Mouse (Mus musculus) heart, embryonic 15.5 days (tissue): ENCODE measurements at regions not wholly inside any gene's neighbourhood (a gene's known extent, or its start where the extent isn't known, plus 50 kb on each side); places are given as distances from the start of the nearest gene placed in this dataset.

Source experiments
- ATAC-seq: fragments of 200-750 bp; cut with Nextera tagmentation; replicated peaks from 2 replicates; pipeline ENCODE4 v1.8.0; 2017; ENCODE audit warnings: low read depth, moderate TSS enrichment; ENCODE audit not compliant: insufficient number of reproducible peaks, insufficient read depth, low FRiP score
- H3K27ac ChIP-seq: fragments of 300-500 bp; sonication (generic); 2 replicates; pipeline ENCODE4 v1.5.1; 2015; ENCODE audit warnings: mild to moderate bottlenecking, inconsistent platforms
- H3K27me3 ChIP-seq: fragments of 300-500 bp; sonication (generic); 2 replicates; pipeline ENCODE4 v1.6.1; 2015; ENCODE audit warnings: inconsistent platforms
- H3K36me3 ChIP-seq: fragments of 300-500 bp; sonication (generic); 2 replicates; pipeline ENCODE4 v1.6.1; 2015; ENCODE audit warnings: mild to moderate bottlenecking, inconsistent platforms
- H3K4me1 ChIP-seq: fragments of 300-500 bp; sonication (generic); replicated peaks from 2 replicates; pipeline ENCODE4 v1.6.1; 2015; ENCODE audit warnings: inconsistent platforms
- H3K4me2 ChIP-seq: fragments of 300-500 bp; sonication (generic); 2 replicates; pipeline ENCODE4 v1.6.1; 2015; ENCODE audit warnings: inconsistent platforms, mild to moderate bottlenecking, moderate library complexity
- H3K4me3 ChIP-seq: fragments of 300-500 bp; sonication (generic); 2 replicates; pipeline ENCODE4 v1.5.1; 2015; ENCODE audit warnings: mild to moderate bottlenecking, inconsistent platforms
- H3K9ac ChIP-seq: fragments of 300-500 bp; sonication (generic); 2 replicates; pipeline ENCODE4 v1.6.1; 2015; ENCODE audit warnings: mild to moderate bottlenecking, inconsistent platforms
- H3K9me3 ChIP-seq: fragments of 300-500 bp; sonication (generic); replicated peaks from 2 replicates; pipeline ENCODE4 v1.6.1; 2016; ENCODE audit warnings: inconsistent platforms
- WGBS: fragments of 180-500 bp; shearing (Covaris S2); methylation state at CpG from one replicate; pipeline ENCODE4 v1.1.7; 2015; ENCODE audit warnings: mixed read lengths; 5-methylcytosine and 5-hydroxymethylcytosine counted together

GRCm38 (mm10) chr9:85524733-85525132 lies 197.6 kb upstream of the Tent5a start:
- ATAC-seq: no peak
- Histone ChIP-seq H3K27me3 (no peaks in the 10 kb centered on the region), H3K4me2 (no peak overlapping the region), H3K36me3 (no peaks in the 10 kb centered on the region), H3K9me3 (no peaks in the 10 kb centered on the region), H3K4me1 (no peaks in the 10 kb centered on the region), H3K27ac (no peak overlapping the region), H3K4me3 (no peak overlapping the region), H3K9ac (no peak overlapping the region)

- ATAC-seq: no peak
- Histone ChIP-seq H3K27me3 (no peaks in the 10 kb centered on the region), H3K4me3 (no peak overlapping the region), H3K9me3 (no peaks in the 10 kb centered on the region), H3K36me3 (no peaks in the 10 kb centered on the region), H3K9ac (no peak overlapping the region), H3K4me1 (no peaks in the 10 kb centered on the region), H3K27ac (no peak overlapping the region), H3K4me2 (no peak overlapping the region)
- 53% methylated on average over 2 of the region's 2 CpGs for WGBS
Measured at GRCm38 (mm10) chr9:85521342-85521741, 194.2 kb upstream of the Tent5a start.

- Histone ChIP-seq H3K36me3 (no peaks in the 10 kb centered on the region), H3K4me1 (no peaks in the 10 kb centered on the region), H3K4me2 (no peak overlapping the region), H3K9me3 (no peaks in the 10 kb centered on the region), H3K27ac (no peak overlapping the region), H3K9ac (no peak overlapping the region), H3K27me3 (no peaks in the 10 kb centered on the region), H3K4me3 (no peak overlapping the region)
- WGBS: 81% methylated on average over 6 of the region's 6 CpGs
- no peak for ATAC-seq
Measured at GRCm38 (mm10) chr9:85520941-85521340, 193.8 kb upstream of the Tent5a start.

DNA sequence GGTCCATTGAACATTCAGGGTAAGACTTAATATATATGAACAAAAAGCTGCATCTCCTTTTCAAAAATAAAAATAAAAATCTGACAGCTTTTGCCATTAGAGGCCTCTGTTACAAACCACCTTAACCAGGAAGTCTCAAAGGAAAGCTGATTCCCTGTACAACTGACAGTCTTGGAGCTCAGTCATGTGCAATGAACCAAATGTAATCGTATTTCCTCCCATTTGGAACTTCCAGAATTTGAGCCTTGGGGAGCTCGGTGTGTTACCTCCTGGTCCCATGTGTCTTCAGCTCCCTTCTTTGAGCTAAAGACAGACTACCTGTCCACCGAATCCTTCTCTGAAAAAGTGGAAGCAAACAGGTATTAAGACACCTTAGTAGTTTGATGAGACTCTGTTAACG lies 171.9 kb upstream of the Tent5a start:
- Histone ChIP-seq H3K27ac (no peak overlapping the region), H3K4me1 (no peaks in the 10 kb centered on the region), H3K4me3 (no peak overlapping the region), H3K9me3 (no peaks in the 10 kb centered on the region), H3K36me3 (no peaks in the 10 kb centered on the region), H3K4me2 (no peak overlapping the region), H3K27me3 (no peaks in the 10 kb centered on the region), H3K9ac (no peak overlapping the region)
- 80% methylated on average over 4 of the region's 4 CpGs for WGBS
- ATAC-seq: no peak

DNA sequence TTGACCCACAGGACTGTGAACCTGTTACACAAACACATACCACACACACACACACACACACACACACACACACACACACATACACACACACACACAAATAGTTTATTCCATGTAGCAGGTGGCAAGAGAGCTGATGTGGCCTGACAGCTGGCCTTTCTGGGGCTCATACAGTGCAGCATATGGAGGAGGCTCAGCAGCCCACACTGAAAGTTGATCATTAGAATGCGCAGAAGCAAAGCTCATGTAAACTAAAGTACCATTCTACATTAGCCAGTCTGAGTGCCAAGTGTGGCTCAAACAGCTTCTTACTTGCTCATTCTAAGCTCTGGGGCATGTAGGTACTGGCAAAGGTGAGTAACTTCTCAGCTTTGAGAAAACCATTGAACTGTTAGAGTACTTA lies 170.2 kb upstream of the Tent5a start:
- WGBS: 95% methylated on average over 1 of the region's 1 CpGs
- H3K36me3 ChIP-seq: no peaks in the 10 kb centered on the region
- H3K27ac ChIP-seq: no peak overlapping the region
- H3K4me2 ChIP-seq: no peak overlapping the region
- no peaks in the 10 kb centered on the region for H3K9me3 ChIP-seq
- no peaks in the 10 kb centered on the region for H3K4me1 ChIP-seq
- H3K27me3 ChIP-seq: no peaks in the 10 kb centered on the region
- no peak overlapping the region for H3K9ac ChIP-seq
- no peak for ATAC-seq
- H3K4me3 ChIP-seq: no peak overlapping the region

GRCm38 (mm10) chr9:85496506-85497239 lies 169.5 kb upstream of the Tent5a start:
- no peaks in the 10 kb centered on the region for H3K9me3 ChIP-seq
- H3K27me3 ChIP-seq: no peaks in the 10 kb centered on the region
- H3K36me3 ChIP-seq: no peaks in the 10 kb centered on the region
- H3K4me2 ChIP-seq: no peak overlapping the region
- H3K4me3 ChIP-seq: no peak overlapping the region
- H3K9ac ChIP-seq: no peak overlapping the region
- WGBS: 59% methylated on average over 8 of the region's 8 CpGs
- H3K27ac ChIP-seq: no peak overlapping the region
- ATAC-seq: no peak
- no peaks in the 10 kb centered on the region for H3K4me1 ChIP-seq

DNA sequence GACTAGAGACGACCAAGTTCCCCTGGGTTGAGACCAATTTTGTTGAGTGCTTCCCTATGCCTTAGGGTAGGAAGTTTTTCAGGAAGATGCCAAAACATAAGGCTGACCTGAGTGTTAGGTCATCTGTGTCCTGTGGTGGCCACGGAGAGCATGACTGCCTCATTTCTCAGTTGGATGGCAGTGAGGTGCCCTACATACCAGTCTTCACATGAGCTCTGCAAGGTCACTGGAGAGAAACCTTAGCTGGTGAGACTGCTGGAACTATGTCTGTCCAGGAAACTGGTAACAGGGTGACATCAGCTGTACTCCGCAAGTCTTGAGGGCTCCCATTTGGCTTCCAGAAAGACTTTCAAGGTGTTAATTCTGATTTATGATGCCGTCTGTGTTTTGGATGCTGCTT lies 167.9 kb upstream of the Tent5a start:
- no peak for ATAC-seq
- Histone ChIP-seq H3K27ac (no peak overlapping the region), H3K4me3 (no peak overlapping the region), H3K36me3 (no peaks in the 10 kb centered on the region), H3K27me3 (no peaks in the 10 kb centered on the region), H3K4me1 (no peaks in the 10 kb centered on the region), H3K4me2 (no peak overlapping the region), H3K9me3 (no peaks in the 10 kb centered on the region), H3K9ac (no peak overlapping the region)
- WGBS: 74% methylated on average over 4 of the region's 4 CpGs

DNA sequence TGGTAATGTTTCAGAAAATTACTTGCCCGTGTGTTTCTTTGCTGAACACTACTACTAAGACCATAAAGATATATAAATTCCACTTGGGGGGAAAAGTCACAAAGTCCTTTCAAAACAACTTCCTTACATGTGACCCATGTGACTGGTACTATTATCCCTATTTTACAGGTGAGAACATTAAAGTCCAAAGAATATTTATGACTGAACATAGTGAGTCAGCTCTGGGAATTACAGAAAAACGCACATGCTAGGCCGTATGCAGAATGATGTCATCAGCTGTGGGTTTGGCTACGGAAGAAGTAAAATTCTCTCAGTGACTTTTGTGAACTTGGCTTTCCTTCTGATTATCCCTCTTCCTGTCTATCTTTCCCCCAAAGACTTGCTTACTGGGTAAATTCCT lies 166.6 kb upstream of the Tent5a start:
- Histone ChIP-seq H3K9me3 (no peaks in the 10 kb centered on the region), H3K9ac (no peak overlapping the region), H3K4me3 (no peak overlapping the region), H3K4me2 (no peak overlapping the region), H3K27ac (no peak overlapping the region), H3K4me1 (no peaks in the 10 kb centered on the region), H3K36me3 (no peaks in the 10 kb centered on the region), H3K27me3 (no peaks in the 10 kb centered on the region)
- no peak for ATAC-seq
- WGBS: 70% methylated on average over 4 of the region's 4 CpGs

DNA sequence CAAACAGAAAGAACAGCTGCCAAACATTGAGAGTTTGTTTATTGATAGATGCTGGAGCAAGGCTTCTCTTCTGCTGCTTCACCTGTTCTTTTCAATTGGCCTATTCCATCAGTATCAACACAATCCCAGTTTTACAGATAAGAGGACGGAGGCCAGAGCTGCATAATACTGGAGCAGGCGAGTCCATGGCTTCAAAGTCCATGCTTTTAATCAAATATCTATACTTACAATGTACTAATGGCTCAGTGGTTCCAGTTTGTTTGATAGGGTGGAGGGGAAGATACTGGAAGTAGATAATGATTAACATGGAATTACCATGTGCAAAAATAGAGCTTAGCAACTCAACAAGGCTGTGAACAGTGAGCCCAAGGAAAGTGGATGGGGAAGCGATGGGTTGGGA lies 163.2 kb upstream of the Tent5a start:
- H3K27me3 ChIP-seq: no peaks in the 10 kb centered on the region
- H3K4me2 ChIP-seq: no peak overlapping the region
- H3K4me3 ChIP-seq: no peak overlapping the region
- no peak overlapping the region for H3K9ac ChIP-seq
- H3K27ac ChIP-seq: no peak overlapping the region
- H3K4me1 ChIP-seq: no peaks in the 10 kb centered on the region
- no peaks in the 10 kb centered on the region for H3K9me3 ChIP-seq
- 80% methylated on average over 3 of the region's 3 CpGs for WGBS
- ATAC-seq: no peak
- no peaks in the 10 kb centered on the region for H3K36me3 ChIP-seq

- WGBS: 54% methylated on average over 2 of the region's 2 CpGs
Measured at GRCm38 (mm10) chr9:85487915-85488314, 160.8 kb upstream of the Tent5a start.

DNA sequence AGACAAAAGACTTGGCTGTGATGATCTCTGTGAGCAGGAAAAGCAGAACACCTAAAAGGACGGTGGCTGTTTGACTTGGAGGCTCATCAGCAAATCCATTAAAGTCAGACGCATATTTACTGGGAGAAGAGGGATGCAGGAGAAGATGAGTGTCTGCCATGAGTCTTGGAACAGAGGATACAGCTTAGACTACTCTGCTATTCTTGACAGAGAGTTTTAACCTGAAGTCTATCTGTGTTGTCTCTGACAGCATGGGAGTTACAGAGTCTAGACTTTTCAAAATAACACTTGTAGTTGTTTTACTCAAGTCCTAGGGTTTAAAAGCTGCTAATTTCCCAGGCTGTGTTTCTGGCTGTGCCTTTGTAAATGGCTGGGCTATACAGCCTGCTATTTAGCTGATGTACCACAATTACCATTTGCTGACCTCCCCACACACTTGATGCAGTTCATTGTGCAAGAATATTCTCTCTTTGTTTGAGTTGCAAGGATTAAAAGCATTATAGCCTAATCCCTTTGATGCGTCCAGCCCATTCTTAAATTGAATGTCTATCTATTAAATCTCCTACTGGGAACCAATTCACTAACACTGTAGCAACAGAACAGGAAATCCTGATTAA lies 160.0 kb upstream of the Tent5a start:
- Histone ChIP-seq H3K4me2 (no peak overlapping the region), H3K36me3 (no peaks in the 10 kb centered on the region), H3K27ac (no peak overlapping the region), H3K9ac (no peak overlapping the region), H3K9me3 (no peaks in the 10 kb centered on the region), H3K4me1 (no peaks in the 10 kb centered on the region), H3K27me3 (no peaks in the 10 kb centered on the region), H3K4me3 (no peak overlapping the region)
- no peak for ATAC-seq
- 62% methylated on average over 3 of the region's 3 CpGs for WGBS

More at GRCm38 (mm10) chr9:85487915-85488314, 160.8 kb upstream of the Tent5a start:
- H3K36me3 ChIP-seq: no peaks in the 10 kb centered on the region
- H3K27me3 ChIP-seq: no peaks in the 10 kb centered on the region
- H3K27ac ChIP-seq: no peak overlapping the region
- no peaks in the 10 kb centered on the region for H3K4me1 ChIP-seq
- no peak overlapping the region for H3K4me3 ChIP-seq
- H3K4me2 ChIP-seq: no peak overlapping the region
- ATAC-seq: no peak
- no peak overlapping the region for H3K9ac ChIP-seq
- no peaks in the 10 kb centered on the region for H3K9me3 ChIP-seq

DNA sequence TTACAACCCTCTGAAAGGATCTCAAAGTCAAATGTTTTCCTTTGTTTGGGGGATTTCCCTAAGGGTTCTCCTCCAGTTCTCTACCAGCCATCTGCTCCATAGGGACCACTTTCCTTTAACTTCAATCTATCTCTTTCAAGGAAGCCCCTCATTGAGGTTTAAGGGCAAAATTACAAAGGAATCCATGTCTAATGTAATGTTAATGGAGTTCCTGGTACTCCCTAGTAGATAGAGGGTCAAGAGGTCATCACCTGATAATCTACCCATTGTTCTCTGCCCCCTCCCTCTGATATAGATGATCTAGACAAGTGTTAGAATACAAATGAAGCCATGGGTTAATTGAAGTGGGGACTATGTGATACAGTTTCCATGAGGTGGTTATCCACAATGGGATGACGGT lies 158.6 kb upstream of the Tent5a start:
- no peak overlapping the region for H3K27ac ChIP-seq
- H3K4me1 ChIP-seq: no peaks in the 10 kb centered on the region
- H3K36me3 ChIP-seq: no peaks in the 10 kb centered on the region
- ATAC-seq: no peak
- WGBS: 79% methylated on average over 1 of the region's 1 CpGs
- H3K4me2 ChIP-seq: no peak overlapping the region
- H3K27me3 ChIP-seq: no peaks in the 10 kb centered on the region
- no peaks in the 10 kb centered on the region for H3K9me3 ChIP-seq
- H3K4me3 ChIP-seq: no peak overlapping the region
- H3K9ac ChIP-seq: no peak overlapping the region
